7 mouse cellular contexts compared by ENCODE assay signal in the genomic region with DNA sequence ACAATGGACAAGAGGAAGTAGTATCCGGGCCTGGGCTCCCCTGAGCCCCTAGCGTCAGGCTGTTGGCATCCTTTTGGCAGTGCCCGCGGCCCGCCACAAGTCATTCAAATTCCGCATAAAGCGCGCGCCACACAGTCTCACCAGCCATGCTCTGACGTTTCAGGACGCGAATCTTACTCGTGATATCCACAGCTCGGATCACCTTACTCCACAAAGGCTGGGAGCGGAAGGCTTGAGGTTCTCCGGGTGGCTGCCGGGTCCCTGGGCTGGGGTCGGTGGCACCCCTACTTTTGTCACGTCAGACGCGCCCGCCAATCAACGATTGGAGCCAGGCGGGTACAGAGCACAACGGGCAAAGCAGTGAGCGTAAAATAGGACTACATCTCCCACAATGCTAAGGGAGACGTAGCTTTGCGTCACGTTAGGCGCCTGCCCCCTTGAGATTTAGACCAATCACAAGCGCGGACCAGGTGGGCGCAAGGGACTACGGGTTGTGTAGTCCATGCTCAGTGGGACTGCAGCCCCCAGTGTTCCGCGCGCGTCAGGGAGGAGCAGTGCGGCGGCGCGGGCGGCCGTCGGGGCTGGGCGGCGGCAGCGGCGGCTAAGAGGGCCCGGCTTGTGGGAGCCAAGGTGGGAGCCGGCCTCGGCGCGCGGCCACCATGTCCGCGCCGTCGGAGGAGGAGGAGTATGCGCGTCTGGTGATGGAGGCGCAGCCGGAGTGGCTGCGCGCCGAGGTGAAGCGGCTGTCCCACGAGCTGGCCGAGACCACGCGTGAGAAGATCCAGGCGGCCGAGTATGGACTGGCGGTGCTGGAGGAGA. TPM values are rescaled to one million over a fixed set of nuclear protein-coding genes. Genes with fewer than 3 reads are reported as not detected.
DNase-seq lines count a peak whose midpoint lies in the region; ATAC-seq lines count a peak whose summit lies in the region.

A gene (plus strand): TSS at position 574 of the 819 bp plus-strand sequence.

- no peaks in the 10 kb centered on the region for H3K9me3 ChIP-seq in intestine, embryonic 16.5 days (ENCODE audit: control insufficient read depth, low read length)
- H3K9me3 ChIP-seq in midbrain, embryonic 11.5 days (ENCODE audit: control insufficient read depth, low read length): no peaks in the 10 kb centered on the region

- no peaks in the 10 kb centered on the region for H3K36me3 ChIP-seq in intestine, embryonic 16.5 days (ENCODE audit: control insufficient read depth, insufficient read depth, low read length)
- no peaks in the 10 kb centered on the region for H3K36me3 ChIP-seq in midbrain, embryonic 11.5 days (ENCODE audit: control insufficient read depth, insufficient read depth, low read length)

- peak within 1 kb of the TSS; percentile 96 for H3K4me3 ChIP-seq in intestine, embryonic 16.5 days (ENCODE audit: low read length)
- peak within 1 kb of the TSS; percentile 90 for H3K4me3 ChIP-seq in midbrain, embryonic 11.5 days (ENCODE audit: low read depth, low read length)

- H3K27ac ChIP-seq in intestine, embryonic 16.5 days (ENCODE audit: low read length): peak within 1 kb of the TSS; percentile 78
- 0 out of 2 replicates have a peak within 1 kb of the TSS, but pooled peaks have one; percentile 25 for H3K27ac ChIP-seq in midbrain, embryonic 11.5 days (ENCODE audit: low read depth, low read length)

- H3K9ac ChIP-seq in intestine, embryonic 16.5 days (ENCODE audit: low read depth, low read length): peak within 1 kb of the TSS; percentile 90
- H3K9ac ChIP-seq in midbrain, embryonic 11.5 days (ENCODE audit: low read length): peak within 1 kb of the TSS; percentile 93

- intact Hi-C loops in left cerebral cortex, postnatal 36 days (cut with DNase I): loop anchor here (2.0 to 5.0 kb wide), 2 partner anchors 30 to 81 kb away; a partner anchor contains a TSS

- peak; percentile 99 for ATAC-seq in intestine, embryonic 16.5 days
- peak; percentile 99 for ATAC-seq in midbrain, embryonic 11.5 days (ENCODE audit: low FRiP score)

- H3K27me3 ChIP-seq in intestine, embryonic 16.5 days (replicated peaks; ENCODE audit: control insufficient read depth, insufficient read depth, low read length): no peaks in the 10 kb centered on the region
- no peaks in the 10 kb centered on the region for H3K27me3 ChIP-seq in midbrain, embryonic 11.5 days (ENCODE audit: control insufficient read depth, insufficient read depth, low read length)

- peak within 1 kb of the TSS; percentile 94 for H3K4me2 ChIP-seq in intestine, embryonic 16.5 days (ENCODE audit: low read depth, low read length)
- peak within 1 kb of the TSS; percentile 69 for H3K4me2 ChIP-seq in midbrain, embryonic 11.5 days

- H3K4me1 ChIP-seq in intestine, embryonic 16.5 days (ENCODE audit: control insufficient read depth, insufficient read depth, low read length): peaks cover 45% of the 10 kb centered on the region
- H3K4me1 ChIP-seq in midbrain, embryonic 11.5 days (ENCODE audit: control insufficient read depth, insufficient read depth, low read length): peaks cover 17% of the 10 kb centered on the region

- peak; percentile 98 for DNase-seq in adrenal gland, adult 8-10 months
- peak; percentile 94 for DNase-seq in embryo, embryonic 9.5 days (ENCODE audit: extremely low spot score)
- DNase-seq in gastrocnemius, postnatal 4 days (ENCODE audit: low spot score in 2 of 2): peak; percentile 85 to 95
- peak; percentile 96 to 97 for DNase-seq in left cerebral cortex, postnatal 36 days (ENCODE audit: low spot score in 2 of 2)
- peak; percentile 99 for DNase-seq in midbrain, embryonic 11.5 days (ENCODE audit: low spot score, missing footprints)
- DNase-seq in skeletal muscle tissue, adult 2 months (ENCODE audit: low read depth, low spot score): peak; percentile 96

- under 1% methylated on average over 74 of the region's 74 CpGs for WGBS in intestine, embryonic 16.5 days
- under 1% methylated on average over 74 of the region's 74 CpGs for WGBS in midbrain, embryonic 11.5 days

RNA-seq across cellular contexts. Expression of the gene that starts here (rescaled TPM):
- 10 to 100 TPM; 37.2 to 48.4 (median 40.9) TPM for total RNA-seq in adrenal gland, adult 8-10 months (2022)
- total RNA-seq in gastrocnemius, postnatal 4 days (2021): 10 to 100 TPM; 32.9 to 35.7 TPM
- 14.7 and 15.7 TPM in 2 replicates for polyA plus RNA-seq in intestine, embryonic 16.5 days (2015; fragmentation: Nextera tagmentation; extraction: Ambion mirVana)
- 10 to 100 TPM; 45.2 to 55.9 TPM for total RNA-seq in left cerebral cortex, postnatal 36 days (2021)
- 24.8 and 25.3 TPM in 2 replicates for polyA plus RNA-seq in midbrain, embryonic 11.5 days (2014; fragmentation: Nextera tagmentation; extraction: Ambion mirVana)

Comparison
In these comparisons a context has a peak if more than half of its experiments do, and no peak if none do; other contexts are left out.
1. Peak in every context shown above with its lines: DNase-seq, ATAC-seq, H3K4me3 ChIP-seq and H3K27ac ChIP-seq.